Mouse (Mus musculus) liver, embryonic 15.5 days (tissue): Measurements from ENCODE around the gene Bst2. TPM values are rescaled to one million over a fixed set of nuclear protein-coding genes. Genes with fewer than 3 reads are reported as not detected.

Experiments used
- ATAC-seq: fragments of 200-750 bp; cut with Nextera tagmentation; 2 replicates; pipeline ENCODE4 v1.8.0; 2017; ENCODE audit warnings: moderate number of reproducible peaks, mild to moderate bottlenecking, moderate library complexity; ENCODE audit not compliant: insufficient read depth
- H3K27ac ChIP-seq: fragments of 300-500 bp; sonication (generic); replicated peaks from 2 replicates; pipeline ENCODE4 v1.5.1; 2015; ENCODE audit warnings: mild to moderate bottlenecking, inconsistent platforms
- H3K27me3 ChIP-seq: fragments of 300-500 bp; sonication (generic); 2 replicates; pipeline ENCODE4 v1.6.1; 2015; ENCODE audit warnings: mild to moderate bottlenecking, inconsistent platforms
- H3K36me3 ChIP-seq: fragments of 300-500 bp; sonication (generic); replicated peaks from 2 replicates; pipeline ENCODE4 v1.6.1; 2015; ENCODE audit warnings: moderate library complexity, mild to moderate bottlenecking, inconsistent platforms
- H3K4me1 ChIP-seq: fragments of 300-500 bp; sonication (generic); replicated peaks from 2 replicates; pipeline ENCODE4 v1.6.1; 2015; ENCODE audit warnings: inconsistent platforms
- H3K4me2 ChIP-seq: fragments of 300-500 bp; sonication (generic); 2 replicates; pipeline ENCODE4 v1.6.1; 2015; ENCODE audit warnings: moderate library complexity, mild to moderate bottlenecking, inconsistent platforms
- H3K4me3 ChIP-seq: fragments of 300-500 bp; sonication (generic); replicated peaks from 2 replicates; pipeline ENCODE4 v1.5.1; 2015; ENCODE audit warnings: mild to moderate bottlenecking, inconsistent platforms
- H3K9ac ChIP-seq: fragments of 300-500 bp; sonication (generic); 2 replicates; pipeline ENCODE4 v1.6.1; 2015; ENCODE audit warnings: moderate library complexity, mild to moderate bottlenecking, inconsistent platforms
- H3K9me3 ChIP-seq: fragments of 300-500 bp; sonication (generic); replicated peaks from 2 replicates; pipeline ENCODE4 v1.6.1; 2016; ENCODE audit warnings: inconsistent platforms
- WGBS: fragments of 180-500 bp; shearing (Covaris S2); methylation state at CpG from one replicate; pipeline ENCODE4 v1.1.7; 2015; ENCODE audit warnings: mixed read lengths; ENCODE audit not compliant: insufficient replicate concordance; 5-methylcytosine and 5-hydroxymethylcytosine counted together
- polyA plus RNA-seq: library from polyadenylated mRNA; unstranded; fragments of >200 nt; fragmentation: Nextera tagmentation; extraction: Ambion mirVana; gene quantifications from 2 replicates; pipeline ENCODE4 v1.2.1, GENCODE M21; 2015

Gene Bst2
- polyA plus RNA-seq, 1 experiment from 2014 or later, result 37.3 TPM

DNA sequence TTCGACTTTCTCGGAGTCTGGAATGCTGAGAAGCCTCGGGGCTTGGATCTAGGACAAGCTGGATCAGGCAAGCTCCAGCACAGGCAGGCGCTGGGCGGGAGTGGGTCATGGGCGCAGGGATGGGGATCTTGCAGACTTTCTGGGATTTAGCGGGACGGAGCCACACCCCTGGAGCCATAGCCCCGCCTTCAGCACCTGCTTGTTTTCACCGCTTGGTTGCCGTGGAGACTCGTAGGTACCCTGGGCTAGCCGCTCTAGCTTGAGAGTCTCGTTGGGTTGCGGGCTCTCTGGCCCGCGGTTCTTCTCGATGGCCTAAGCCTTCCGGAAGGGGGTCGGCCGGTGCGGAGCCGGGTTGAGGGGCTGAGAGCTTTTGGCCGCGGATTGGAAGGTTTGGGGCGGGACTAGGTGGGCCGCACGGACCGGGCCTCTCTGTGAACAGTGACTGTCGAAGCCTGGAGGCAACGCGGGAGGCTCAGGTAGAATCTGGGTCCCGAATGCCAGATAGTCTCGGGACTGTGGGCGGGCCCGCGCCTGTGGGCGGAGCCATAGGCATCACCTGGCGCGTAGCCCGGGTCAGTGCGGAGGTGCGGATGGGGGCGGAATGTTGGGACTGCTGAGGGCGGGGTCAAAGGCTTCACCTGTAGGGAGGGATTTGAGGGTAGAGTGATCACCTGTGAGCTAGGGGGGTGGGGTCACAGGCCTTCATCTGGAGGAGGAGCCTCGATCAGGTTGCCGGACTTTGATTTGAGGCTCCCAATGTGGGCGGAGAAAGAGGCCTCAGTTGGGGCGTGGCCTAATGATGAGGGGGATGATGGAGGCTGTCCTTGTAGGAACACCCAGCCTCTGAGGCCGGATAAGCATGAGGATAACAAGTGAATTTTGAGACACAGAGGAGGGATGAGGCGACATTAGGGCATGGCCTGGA, 32.4 kb upstream of the Bst2 start:
- Histone ChIP-seq H3K9me3 (no peaks in the 10 kb centered on the region), H3K4me2 (peak overlapping the region; percentile 73), H3K36me3 (no peaks in the 10 kb centered on the region), H3K4me1 (peaks cover 31% of the 10 kb centered on the region), H3K9ac (peak overlapping the region; percentile 30; the same call in 1 of the 2 replicates), H3K27me3 (peaks cover 50% of the 10 kb centered on the region), H3K4me3 (peak overlapping the region; percentile 57), H3K27ac (0 out of 2 replicates have a peak overlapping the region, but pooled peaks have one; percentile 29)
- peak; percentile 71 for ATAC-seq
- WGBS, result 4% methylated on average over 51 of the region's 51 CpGs

DNA sequence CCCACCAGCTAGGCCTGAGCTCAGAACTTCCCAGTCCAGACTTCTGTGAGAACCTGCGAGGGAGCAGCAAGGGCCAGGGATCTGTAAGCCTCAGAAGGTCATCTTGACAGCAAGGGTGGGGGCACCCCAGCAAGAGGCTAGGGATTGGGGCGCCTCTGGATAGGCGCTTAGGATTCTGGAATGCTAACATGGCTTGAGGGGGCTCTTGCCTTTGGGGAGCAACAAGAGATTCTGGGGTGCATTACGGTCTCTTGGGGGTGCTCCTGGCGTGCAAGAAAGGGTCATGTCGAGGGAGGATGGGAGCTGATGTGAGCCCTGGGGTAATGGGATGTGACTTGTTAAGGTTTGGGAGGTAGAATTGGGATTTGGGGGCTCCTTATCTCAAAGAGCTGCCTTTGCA, 31.7 kb upstream of the Bst2 start:
- no peaks in the 10 kb centered on the region for H3K36me3 ChIP-seq
- no peak overlapping the region for H3K27ac ChIP-seq
- H3K4me1 ChIP-seq, result peaks cover 31% of the 10 kb centered on the region
- no peak overlapping the region for H3K9ac ChIP-seq
- H3K9me3 ChIP-seq, result no peaks in the 10 kb centered on the region; the same call in 1 of the 2 replicates
- H3K27me3 ChIP-seq, result peaks cover 50% of the 10 kb centered on the region
- peak overlapping the region; percentile 57; the same call in 1 of the 2 replicates for H3K4me3 ChIP-seq
- ATAC-seq, result no peak
- WGBS, result 47% methylated on average over 6 of the region's 6 CpGs
- peak overlapping the region; percentile 73 for H3K4me2 ChIP-seq

DNA sequence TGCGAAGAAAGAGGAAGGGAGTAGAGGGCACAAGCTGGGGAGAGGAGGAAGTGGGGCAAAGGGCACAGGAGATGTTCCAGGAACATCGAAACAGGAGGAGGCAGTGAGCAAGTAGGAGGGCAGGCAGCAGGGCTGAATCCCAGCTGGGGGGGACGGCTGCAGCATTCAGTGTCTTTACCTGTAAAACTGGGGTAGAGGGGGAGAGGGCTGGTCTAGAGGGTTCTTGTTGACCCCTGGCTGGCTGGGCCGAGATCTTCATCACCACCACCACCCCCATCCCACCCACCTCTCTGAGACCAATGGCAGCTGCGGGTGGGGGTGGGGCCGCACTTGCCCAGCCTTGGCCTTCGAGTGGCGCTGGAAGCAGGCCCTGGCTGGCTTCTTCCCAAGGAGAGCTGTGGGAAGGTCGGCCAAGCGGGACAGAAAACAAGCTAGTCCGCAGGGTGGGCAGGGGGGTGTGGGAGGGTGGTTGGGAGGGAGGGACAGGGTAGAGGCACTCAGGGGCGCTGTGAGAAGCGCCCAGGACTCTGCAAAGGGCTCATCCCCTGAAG, 31.2 kb upstream of the Bst2 start, which contains the start of gene Slc27a1:
Gene Slc27a1 (plus strand): TSS at position 496 of the 551 bp plus-strand sequence.
- Histone ChIP-seq H3K4me3 (peak within 1 kb of the TSS; percentile 57), H3K9me3 (no peaks in the 10 kb centered on the region; the same call in 1 of the 2 replicates), H3K27ac (0 out of 2 replicates have a peak within 1 kb of the TSS, but pooled peaks have one; percentile 29), H3K9ac (peak within 1 kb of the TSS; percentile 30; the same call in 1 of the 2 replicates), H3K27me3 (peaks cover 50% of the 10 kb centered on the region), H3K36me3 (no peaks in the 10 kb centered on the region), H3K4me1 (peaks cover 31% of the 10 kb centered on the region), H3K4me2 (peak within 1 kb of the TSS; percentile 73)
- ATAC-seq, result no peak
- 28% methylated on average over 13 of the region's 13 CpGs for WGBS

DNA sequence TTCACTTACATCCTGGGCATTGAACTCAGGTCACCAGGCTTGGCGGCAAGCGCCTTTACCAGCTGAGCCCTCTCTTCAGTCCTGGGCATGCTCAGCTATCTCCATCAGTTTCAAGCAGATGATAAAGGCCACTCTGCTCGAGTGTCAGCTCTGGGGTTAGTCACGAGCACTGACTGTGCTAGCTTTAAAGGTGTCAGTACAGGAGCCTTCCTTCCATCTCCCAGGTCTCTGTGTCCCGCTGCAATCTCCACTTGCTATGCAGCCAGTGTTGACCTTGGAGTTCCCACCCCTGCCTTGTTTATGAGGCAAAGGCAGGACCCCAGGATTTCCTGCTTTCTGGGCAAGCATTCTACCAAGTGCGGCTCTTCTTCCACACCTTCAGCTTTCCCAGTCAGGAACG, 30.3 kb upstream of the Bst2 start:
- no peak for ATAC-seq
- Histone ChIP-seq H3K27me3 (peaks cover 57% of the 10 kb centered on the region), H3K9ac (no peak overlapping the region), H3K27ac (no peak overlapping the region), H3K36me3 (no peaks in the 10 kb centered on the region), H3K4me3 (no peak overlapping the region), H3K4me2 (no peak overlapping the region), H3K4me1 (peaks cover 37% of the 10 kb centered on the region), H3K9me3 (no peaks in the 10 kb centered on the region; the same call in 1 of the 2 replicates)
- 54% methylated on average over 7 of the region's 7 CpGs for WGBS

DNA sequence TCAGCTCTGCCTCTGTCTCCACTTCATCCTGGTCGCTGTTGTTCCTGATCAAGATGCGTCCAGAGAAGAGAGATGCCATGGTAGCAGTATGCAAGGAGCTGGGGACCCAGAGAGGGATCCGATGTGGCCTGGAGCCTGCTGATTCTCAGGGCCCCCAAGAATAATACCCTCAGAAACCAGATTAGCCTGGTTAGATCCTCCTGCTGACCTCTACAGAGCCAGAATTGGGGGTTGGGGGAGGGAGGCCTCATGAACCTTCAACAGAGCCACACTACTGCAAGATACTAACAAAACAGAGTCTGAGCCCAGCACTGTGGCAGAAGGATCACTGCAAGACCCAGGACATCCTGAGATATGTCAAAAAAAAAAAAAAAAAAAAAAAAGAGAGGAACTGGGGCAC, 29.2 kb upstream of the Bst2 start, which contains the start of gene Nxnl1:
Gene Nxnl1 (minus strand): TSS at position 101 of the 400 bp plus-strand sequence.
- H3K9ac ChIP-seq, result no peak within 1 kb of the TSS
- peaks cover 41% of the 10 kb centered on the region for H3K4me1 ChIP-seq
- peaks cover 68% of the 10 kb centered on the region for H3K27me3 ChIP-seq
- H3K4me2 ChIP-seq, result no peak within 1 kb of the TSS
- no peak within 1 kb of the TSS for H3K27ac ChIP-seq
- no peak within 1 kb of the TSS for H3K4me3 ChIP-seq
- H3K36me3 ChIP-seq, result no peaks in the 10 kb centered on the region
- no peak for ATAC-seq
- H3K9me3 ChIP-seq, result no peaks in the 10 kb centered on the region; the same call in 1 of the 2 replicates
- 67% methylated on average over 3 of the region's 3 CpGs for WGBS

DNA sequence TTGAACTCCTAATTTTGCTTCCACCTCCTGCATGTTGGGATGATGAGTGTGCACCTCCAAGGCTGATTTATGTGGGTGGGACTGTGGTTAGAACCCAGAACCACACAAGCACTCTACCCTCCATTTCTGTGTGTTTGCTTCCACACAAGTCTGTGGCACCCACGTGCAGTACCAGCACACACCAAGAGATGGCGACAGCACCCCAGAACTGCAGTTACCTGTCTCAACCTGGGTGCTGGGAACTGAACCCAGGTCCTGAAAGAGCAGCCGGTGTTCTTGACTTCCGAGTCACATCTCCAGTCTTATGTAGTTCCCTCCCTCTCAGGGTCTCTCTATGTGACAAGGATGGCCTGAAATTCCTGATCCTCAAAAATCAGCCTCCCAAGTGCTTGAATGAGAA, 26.7 kb upstream of the Bst2 start:
- WGBS, result 80% methylated on average over 4 of the region's 4 CpGs
- peaks cover 61% of the 10 kb centered on the region for H3K27me3 ChIP-seq

DNA sequence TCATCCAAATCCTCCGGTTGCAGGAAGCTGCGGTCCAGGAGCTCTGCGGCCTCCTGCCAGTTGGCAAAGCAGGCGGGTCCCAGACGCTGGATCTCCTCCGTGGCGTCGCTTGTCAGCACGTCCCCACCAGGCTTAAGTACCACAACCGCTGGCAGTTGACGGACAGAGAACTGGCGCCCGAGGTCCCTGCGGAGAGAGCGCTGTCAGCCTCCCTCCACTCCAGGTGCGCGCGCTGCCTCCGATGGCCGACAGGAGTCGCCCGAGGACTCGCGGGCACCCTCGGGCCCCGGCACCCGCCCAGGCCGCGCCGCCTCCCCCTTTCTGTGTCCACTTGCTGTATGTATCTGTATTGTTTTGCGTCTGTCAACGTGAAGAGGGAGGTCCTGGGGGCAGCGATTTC, 25.5 kb upstream of the Bst2 start:
- H3K27ac ChIP-seq, result no peak overlapping the region
- no peaks in the 10 kb centered on the region; the same call in 1 of the 2 replicates for H3K9me3 ChIP-seq
- under 1% methylated on average over 33 of the region's 33 CpGs for WGBS
- H3K4me1 ChIP-seq, result peaks cover 40% of the 10 kb centered on the region
- H3K36me3 ChIP-seq, result no peaks in the 10 kb centered on the region
- peak overlapping the region; percentile 48 for H3K4me2 ChIP-seq
- H3K27me3 ChIP-seq, result peaks cover 61% of the 10 kb centered on the region
- peak overlapping the region; percentile 18; the same call in 1 of the 2 replicates for H3K4me3 ChIP-seq
- ATAC-seq, result no peak
- H3K9ac ChIP-seq, result no peak overlapping the region

More for the DNA sequence above, 26.7 kb upstream of the Bst2 start:
- no peak overlapping the region for H3K9ac ChIP-seq
- H3K4me3 ChIP-seq, result no peak overlapping the region
- no peak for ATAC-seq
- peaks cover 36% of the 10 kb centered on the region for H3K4me1 ChIP-seq
- no peaks in the 10 kb centered on the region for H3K36me3 ChIP-seq
- no peak overlapping the region for H3K27ac ChIP-seq
- H3K4me2 ChIP-seq, result no peak overlapping the region
- H3K9me3 ChIP-seq, result no peaks in the 10 kb centered on the region; the same call in 1 of the 2 replicates

DNA sequence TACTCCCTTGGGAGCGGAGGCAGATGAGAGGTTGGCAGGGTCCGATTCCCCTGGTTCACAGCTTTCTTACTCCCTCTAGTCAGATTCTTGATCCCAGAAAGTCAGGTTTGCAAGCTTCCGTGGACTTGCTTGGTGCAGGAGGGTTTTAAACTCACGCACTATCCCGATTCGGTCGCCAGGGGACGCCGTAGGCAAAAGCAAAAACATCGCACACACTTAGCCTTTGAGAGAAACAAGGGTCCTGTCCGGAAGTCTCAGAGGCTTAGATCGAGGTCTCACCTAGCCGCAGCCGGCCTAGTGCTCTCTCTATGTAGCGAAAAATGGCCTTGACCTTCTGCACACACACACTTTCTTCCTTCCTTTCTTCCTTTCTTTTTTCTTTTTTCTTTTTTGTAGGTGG, 24.1 kb upstream of the Bst2 start:
- Histone ChIP-seq H3K27me3 (peaks cover 65% of the 10 kb centered on the region), H3K4me1 (peaks cover 41% of the 10 kb centered on the region), H3K9ac (no peak overlapping the region), H3K4me3 (no peak overlapping the region), H3K9me3 (no peaks in the 10 kb centered on the region; the same call in 1 of the 2 replicates), H3K4me2 (no peak overlapping the region; the same call in 1 of the 2 replicates), H3K36me3 (no peaks in the 10 kb centered on the region), H3K27ac (no peak overlapping the region)
- 4% methylated on average over 15 of the region's 15 CpGs for WGBS
- ATAC-seq, result no peak

DNA sequence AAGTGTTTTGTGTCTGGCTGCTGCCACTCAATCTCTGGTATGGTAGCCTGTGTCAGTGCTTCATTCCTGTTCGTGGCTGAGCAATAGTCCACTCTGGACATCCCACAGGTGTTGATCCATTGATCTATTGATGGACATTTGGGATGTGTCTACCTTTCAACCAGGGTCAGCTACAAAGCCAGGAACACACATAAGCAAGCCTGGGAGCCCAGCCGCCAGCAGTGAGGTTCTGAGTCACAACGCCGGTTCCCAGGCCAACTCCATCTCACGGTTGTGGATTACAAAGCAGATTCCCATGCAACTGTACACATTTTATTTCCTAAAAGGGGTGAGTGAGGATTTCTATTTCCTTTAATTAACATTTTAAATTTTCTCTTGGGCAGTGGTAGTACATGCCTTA, 23.5 kb upstream of the Bst2 start:
- Histone ChIP-seq H3K4me1 (peaks cover 41% of the 10 kb centered on the region), H3K4me2 (no peak overlapping the region), H3K27me3 (peaks cover 65% of the 10 kb centered on the region), H3K36me3 (no peaks in the 10 kb centered on the region), H3K4me3 (no peak overlapping the region), H3K27ac (no peak overlapping the region), H3K9me3 (no peaks in the 10 kb centered on the region; the same call in 1 of the 2 replicates), H3K9ac (no peak overlapping the region)
- whole genome bisulfite sequencing, result 82% methylated on average over 5 of the region's 5 CpGs
- no peak for ATAC-seq

DNA sequence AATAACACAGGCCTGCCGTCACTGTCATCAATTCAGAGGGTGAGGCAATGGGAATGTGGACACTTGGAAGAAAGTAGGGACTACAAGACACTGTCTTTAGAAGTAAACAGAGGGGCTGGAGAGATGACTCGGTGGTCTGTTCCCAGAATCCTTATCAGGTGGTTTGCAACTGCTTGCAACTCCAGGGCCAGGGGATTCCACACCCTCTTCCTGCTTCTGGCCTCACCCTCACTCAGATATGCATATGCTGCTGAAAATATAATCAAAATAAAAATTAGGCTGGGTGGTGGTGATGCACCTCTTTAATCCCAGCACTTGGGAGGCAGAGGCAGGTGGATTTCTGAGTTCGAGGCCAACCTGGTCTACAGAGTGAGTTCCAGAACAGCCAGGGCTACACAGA, 22.8 kb upstream of the Bst2 start:
- Histone ChIP-seq H3K4me3 (no peak overlapping the region), H3K4me1 (peaks cover 41% of the 10 kb centered on the region), H3K27ac (no peak overlapping the region), H3K9me3 (no peaks in the 10 kb centered on the region; the same call in 1 of the 2 replicates), H3K36me3 (no peaks in the 10 kb centered on the region), H3K9ac (no peak overlapping the region), H3K27me3 (peaks cover 65% of the 10 kb centered on the region), H3K4me2 (no peak overlapping the region)
- WGBS, result 30% methylated on average over 3 of the region's 3 CpGs
- ATAC-seq, result no peak
